Mouse (Mus musculus): ENCODE measurements around the gene Pds5b.
A peak's percentile ranks its signal among the peaks of the same experiment; 100 is the strongest.

The Pds5b gene

GRCm38 (mm10) chr5:150814111-150814990, 140.8 kb downstream of the Pds5b start:
- no peaks in the 10 kb centered on the region for H3K9me3 ChIP-seq (ENCODE audit: low read length)

GRCm38 (mm10) chr5:150815400-150815799, 141.9 kb downstream of the Pds5b start:
- H3K4me1 ChIP-seq (replicated peaks; ENCODE audit: low read depth, low read length): peaks cover 56% of the 10 kb centered on the region
- H3K4me3 ChIP-seq (replicated peaks; ENCODE audit: low read length): no peak overlapping the region
- H3K9me3 ChIP-seq (ENCODE audit: low read length): no peaks in the 10 kb centered on the region
- no peaks in the 10 kb centered on the region for H3K27me3 ChIP-seq (ENCODE audit: insufficient read depth, low read length)
- TF ChIP-seq POU5F1 (IDR thresholded peaks at IDR 0.05; ENCODE audit: borderline replicate concordance, low read length) (no peak), CTCF (conservative IDR thresholded peaks at IDR 0.05; ENCODE audit: low read length) (no peak), NANOG (IDR thresholded peaks at IDR 0.05; ENCODE audit: borderline replicate concordance, low read length) (no peak)
- H3K36me3 ChIP-seq (ENCODE audit: insufficient read depth, low read length): 0 out of 2 replicates have a peak, but pooled peaks cover 4% of the 10 kb centered on the region

More at GRCm38 (mm10) chr5:150814111-150814990, 140.8 kb downstream of the Pds5b start:
- Histone ChIP-seq H3K27me3 (ENCODE audit: insufficient read depth, low read length) (no peaks in the 10 kb centered on the region), H3K36me3 (ENCODE audit: insufficient read depth, low read length) (0 out of 2 replicates have a peak, but pooled peaks cover 4% of the 10 kb centered on the region), H3K4me3 (replicated peaks; ENCODE audit: low read length) (no peak overlapping the region), H3K4me1 (replicated peaks; ENCODE audit: low read depth, low read length) (peaks cover 46% of the 10 kb centered on the region)
- TF ChIP-seq CTCF (conservative IDR thresholded peaks at IDR 0.05; ENCODE audit: low read length): no peak
- no peak for TF ChIP-seq POU5F1 (IDR thresholded peaks at IDR 0.05; ENCODE audit: borderline replicate concordance, low read length)
- no peak for TF ChIP-seq NANOG (IDR thresholded peaks at IDR 0.05; ENCODE audit: borderline replicate concordance, low read length)

GRCm38 (mm10) chr5:150816775-150817174, 143.2 kb downstream of the Pds5b start:
- Histone ChIP-seq H3K36me3 (ENCODE audit: insufficient read depth, low read length) (0 out of 2 replicates have a peak, but pooled peaks cover 4% of the 10 kb centered on the region), H3K9me3 (ENCODE audit: low read length) (no peaks in the 10 kb centered on the region), H3K4me1 (replicated peaks; ENCODE audit: low read depth, low read length) (peaks cover 65% of the 10 kb centered on the region), H3K4me3 (replicated peaks; ENCODE audit: low read length) (no peak overlapping the region), H3K27me3 (ENCODE audit: insufficient read depth, low read length) (no peaks in the 10 kb centered on the region)
- TF ChIP-seq CTCF (conservative IDR thresholded peaks at IDR 0.05; ENCODE audit: low read length): no peak
- TF ChIP-seq NANOG (IDR thresholded peaks at IDR 0.05; ENCODE audit: borderline replicate concordance, low read length): no peak
- TF ChIP-seq POU5F1 (IDR thresholded peaks at IDR 0.05; ENCODE audit: borderline replicate concordance, low read length): no peak

GRCm38 (mm10) chr5:150818041-150818440, 144.5 kb downstream of the Pds5b start:
- Histone ChIP-seq H3K36me3 (ENCODE audit: insufficient read depth, low read length) (no peaks in the 10 kb centered on the region), H3K9me3 (ENCODE audit: low read length) (no peaks in the 10 kb centered on the region), H3K27me3 (ENCODE audit: insufficient read depth, low read length) (no peaks in the 10 kb centered on the region), H3K4me1 (replicated peaks; ENCODE audit: low read depth, low read length) (peaks cover 78% of the 10 kb centered on the region), H3K4me3 (replicated peaks; ENCODE audit: low read length) (no peak overlapping the region)
- TF ChIP-seq POU5F1 (IDR thresholded peaks at IDR 0.05; ENCODE audit: borderline replicate concordance, low read length) (no peak), NANOG (IDR thresholded peaks at IDR 0.05; ENCODE audit: borderline replicate concordance, low read length) (no peak), CTCF (conservative IDR thresholded peaks at IDR 0.05; ENCODE audit: low read length) (no peak)

GRCm38 (mm10) chr5:150818886-150819285, 145.3 kb downstream of the Pds5b start:
- TF ChIP-seq POU5F1 (IDR thresholded peaks at IDR 0.05; ENCODE audit: borderline replicate concordance, low read length) (no peak), NANOG (IDR thresholded peaks at IDR 0.05; ENCODE audit: borderline replicate concordance, low read length) (no peak), CTCF (conservative IDR thresholded peaks at IDR 0.05; ENCODE audit: low read length) (no peak)
- H3K9me3 ChIP-seq (ENCODE audit: low read length): no peaks in the 10 kb centered on the region
- H3K27me3 ChIP-seq (ENCODE audit: insufficient read depth, low read length): no peaks in the 10 kb centered on the region
- H3K4me1 ChIP-seq (replicated peaks; ENCODE audit: low read depth, low read length): peaks cover 75% of the 10 kb centered on the region
- no peaks in the 10 kb centered on the region for H3K36me3 ChIP-seq (ENCODE audit: insufficient read depth, low read length)
- H3K4me3 ChIP-seq (replicated peaks; ENCODE audit: low read length): no peak overlapping the region

- peaks cover 69% of the 10 kb centered on the region for H3K4me1 ChIP-seq (replicated peaks; ENCODE audit: low read depth, low read length)
- H3K27me3 ChIP-seq (ENCODE audit: insufficient read depth, low read length): no peaks in the 10 kb centered on the region
- no peak overlapping the region for H3K4me3 ChIP-seq (replicated peaks; ENCODE audit: low read length)
- H3K9me3 ChIP-seq (ENCODE audit: low read length): no peaks in the 10 kb centered on the region
- TF ChIP-seq CTCF (conservative IDR thresholded peaks at IDR 0.05; ENCODE audit: low read length) (no peak), NANOG (IDR thresholded peaks at IDR 0.05; ENCODE audit: borderline replicate concordance, low read length) (0 out of 2 replicates have a peak, but pooled peaks have one; percentile 9)
- H3K36me3 ChIP-seq (ENCODE audit: insufficient read depth, low read length): no peaks in the 10 kb centered on the region
These were observed 146.0 kb downstream of the Pds5b start for GRCm38 (mm10) chr5:150819520-150819919.

- no peaks in the 10 kb centered on the region for H3K9me3 ChIP-seq (ENCODE audit: low read length)
- TF ChIP-seq POU5F1 (IDR thresholded peaks at IDR 0.05; ENCODE audit: borderline replicate concordance, low read length) (no peak), NANOG (IDR thresholded peaks at IDR 0.05; ENCODE audit: borderline replicate concordance, low read length) (no peak), CTCF (conservative IDR thresholded peaks at IDR 0.05; ENCODE audit: low read length) (no peak)
- H3K4me3 ChIP-seq (replicated peaks; ENCODE audit: low read length): no peak overlapping the region
- peaks cover 52% of the 10 kb centered on the region for H3K4me1 ChIP-seq (replicated peaks; ENCODE audit: low read depth, low read length)
- H3K36me3 ChIP-seq (ENCODE audit: insufficient read depth, low read length): no peaks in the 10 kb centered on the region
- no peaks in the 10 kb centered on the region for H3K27me3 ChIP-seq (ENCODE audit: insufficient read depth, low read length)
These were observed 147.6 kb downstream of the Pds5b start for GRCm38 (mm10) chr5:150821152-150821551.

GRCm38 (mm10) chr5:150822781-150823180, 149.2 kb downstream of the Pds5b start:
- Histone ChIP-seq H3K36me3 (ENCODE audit: insufficient read depth, low read length) (no peaks in the 10 kb centered on the region), H3K27me3 (ENCODE audit: insufficient read depth, low read length) (no peaks in the 10 kb centered on the region), H3K9me3 (ENCODE audit: low read length) (no peaks in the 10 kb centered on the region; the same call in 1 of the 2 replicates), H3K4me1 (replicated peaks; ENCODE audit: low read depth, low read length) (peaks cover 50% of the 10 kb centered on the region), H3K4me3 (replicated peaks; ENCODE audit: low read length) (no peak overlapping the region)
- TF ChIP-seq CTCF (conservative IDR thresholded peaks at IDR 0.05; ENCODE audit: low read length) (no peak), POU5F1 (IDR thresholded peaks at IDR 0.05; ENCODE audit: borderline replicate concordance, low read length) (no peak), NANOG (IDR thresholded peaks at IDR 0.05; ENCODE audit: borderline replicate concordance, low read length) (no peak)
